Mouse (Mus musculus) bone marrow, adult 2 months (tissue): ENCODE data around the gene Mrpl45.
"Not testable (repeated sequence)": the region's sequence is repeated elsewhere in the genome, so short reads cannot be mapped to it uniquely, and the experiment has no call there.

ENCODE experiments used
- CTCF ChIP-seq: fragments of 200-500 bp; IDR thresholded peaks from 2 replicates; pipeline ENCODE4 v1.5.1; 2011; ENCODE audit warnings: low read length, control low read depth; ENCODE audit not compliant: control insufficient read depth, insufficient read depth
- POLR2A ChIP-seq: fragments of 200-500 bp; IDR thresholded peaks from 2 replicates; pipeline ENCODE4 v1.6.1; 2011; ENCODE audit warnings: low read depth, mild to moderate bottlenecking, control low read depth, low read length, borderline replicate concordance; ENCODE audit not compliant: control insufficient read depth

GRCm38 (mm10) chr11:97321894-97322600, 6.5 kb downstream of the Mrpl45 start:
- not testable (repeated sequence) for TF ChIP-seq POLR2A, CTCF
